In genomic region chr6:126645644-126646358, GRCm38 (mm10) we compare ENCODE assay signal across 8 mouse cellular contexts. TPM values are rescaled to one million over a fixed set of nuclear protein-coding genes. Genes with fewer than 3 reads are reported as not detected.
A peak's percentile ranks its signal among the peaks of the same experiment; 100 is the strongest.
DNase-seq lines count a peak whose midpoint lies in the region; ATAC-seq and TF ChIP-seq lines count a peak whose summit lies in the region.
"Had no signal": no experiment of that assay in that cellular context is flagged by ENCODE, and none has a peak within 500 bp of the region (broad histone marks: within the 10 kb centered on the region; RNA-seq: fewer than 3 reads in every experiment).

No protein-coding gene starts in this region.

- peak; percentile 49 for DNase-seq in ES-E14 (ENCODE audit: low read depth, low spot score)
- peak; percentile 83 for DNase-seq in embryonic facial prominence, embryonic 11.5 days (ENCODE audit: low spot score)
- DNase-seq in limb, embryonic 11.5 days (ENCODE audit: low spot score), result peak; percentile 80
- DNase-seq in retina, postnatal 1 day, result peak; percentile 77
- DNase-seq in spleen, postnatal 10 days (ENCODE audit: low spot score in 2 of 2), result no peak

- peak overlapping the region; percentile 97 for H3K4me2 ChIP-seq in embryonic facial prominence, embryonic 11.5 days (ENCODE audit: low read depth, low read length)
- H3K4me2 ChIP-seq in hindbrain, embryonic 13.5 days, result peak overlapping the region; percentile 98
- H3K4me2 ChIP-seq in limb, embryonic 11.5 days (ENCODE audit: low read depth, severe bottlenecking), result peak overlapping the region; percentile 97

- ATAC-seq in embryonic facial prominence, embryonic 11.5 days (replicated peaks; ENCODE audit: insufficient number of reproducible peaks, low FRiP score, low TSS enrichment, low read depth), result peak; percentile 86
- ATAC-seq in hindbrain, embryonic 13.5 days (ENCODE audit: low FRiP score), result peak; percentile 90
- peak; percentile 84 for ATAC-seq in limb, embryonic 11.5 days (ENCODE audit: insufficient number of reproducible peaks, low FRiP score, low TSS enrichment, low read depth)

- H3K4me3 ChIP-seq in E14TG2a.4 (replicated peaks; ENCODE audit: low read length), result peak overlapping the region; percentile 73
- H3K4me3 ChIP-seq in ES-E14 (ENCODE audit: insufficient read depth in 1 of 2, low read depth in 1 of 2, low read length in 2 of 2, poor library complexity in 1 of 2, severe bottlenecking in 1 of 2), result peak overlapping the region; percentile 58
- peak overlapping the region; percentile 42 for H3K4me3 ChIP-seq in embryonic facial prominence, embryonic 11.5 days (ENCODE audit: low read depth, low read length)
- peak overlapping the region; percentile 60 for H3K4me3 ChIP-seq in hindbrain, embryonic 13.5 days
- peak overlapping the region; percentile 46 for H3K4me3 ChIP-seq in limb, embryonic 11.5 days (ENCODE audit: low read depth, low read length)
- H3K4me3 ChIP-seq: erythroblast, embryonic 14.5 days had no signal

- 2% methylated on average over 27 of the region's 27 CpGs for WGBS in embryonic facial prominence, embryonic 11.5 days
- WGBS in hindbrain, embryonic 13.5 days, result under 1% methylated on average over 27 of the region's 27 CpGs
- under 1% methylated on average over 27 of the region's 27 CpGs for WGBS in limb, embryonic 11.5 days

- no peak overlapping the region for H3K27ac ChIP-seq in ES-E14 (ENCODE audit: insufficient read depth, low read depth, low read length, poor library complexity, severe bottlenecking)
- no peak overlapping the region for H3K27ac ChIP-seq in embryonic facial prominence, embryonic 11.5 days (replicated peaks; ENCODE audit: low read depth, low read length)
- 0 out of 2 replicates have a peak overlapping the region, but pooled peaks have one; percentile 69 for H3K27ac ChIP-seq in hindbrain, embryonic 13.5 days
- no peak overlapping the region for H3K27ac ChIP-seq in limb, embryonic 11.5 days (replicated peaks; ENCODE audit: low read depth, low read length)

- H3K4me1 ChIP-seq in E14TG2a.4 (replicated peaks; ENCODE audit: low read depth, low read length) (peaks cover 43% of the 10 kb centered on the region), ES-E14 (ENCODE audit: control insufficient read depth in 2 of 2, insufficient read depth in 2 of 2, low read length in 2 of 2, poor library complexity in 1 of 2) (peaks cover 0 to 5% of the 10 kb centered on the region in 2 experiments; a peak in 1 of 4 replicates)
- H3K4me1 ChIP-seq in embryonic facial prominence, embryonic 11.5 days (ENCODE audit: control insufficient read depth, insufficient read depth, low read length), result peaks cover 6% of the 10 kb centered on the region
- peaks cover 44% of the 10 kb centered on the region for H3K4me1 ChIP-seq in hindbrain, embryonic 13.5 days (replicated peaks)
- H3K4me1 ChIP-seq in limb, embryonic 11.5 days (ENCODE audit: control insufficient read depth, insufficient read depth, low read length), result peaks cover 10% of the 10 kb centered on the region; the same call in 1 of the 2 replicates

- H3K27me3 ChIP-seq in E14TG2a.4 (ENCODE audit: insufficient read depth, low read length), result peaks cover 92% of the 10 kb centered on the region
- H3K27me3 ChIP-seq in embryonic facial prominence, embryonic 11.5 days (ENCODE audit: control insufficient read depth, insufficient read depth, low read length), result peaks cover 44% of the 10 kb centered on the region
- H3K27me3 ChIP-seq in hindbrain, embryonic 13.5 days, result peaks cover 49% of the 10 kb centered on the region
- peaks cover 44% of the 10 kb centered on the region for H3K27me3 ChIP-seq in limb, embryonic 11.5 days (ENCODE audit: control insufficient read depth, insufficient read depth, low read length)

- TF ChIP-seq CTCF in E14TG2a.4 (conservative IDR thresholded peaks at IDR 0.05; ENCODE audit: low read length), result no peak

- no peaks in the 10 kb centered on the region for H3K9me3 ChIP-seq in E14TG2a.4 (ENCODE audit: low read length)
- no peaks in the 10 kb centered on the region for H3K9me3 ChIP-seq in ES-E14 (ENCODE audit: control insufficient read depth, insufficient read depth, low read depth, low read length)
- H3K9me3 ChIP-seq in embryonic facial prominence, embryonic 11.5 days (replicated peaks; ENCODE audit: control insufficient read depth, low read length), result no peaks in the 10 kb centered on the region
- no peaks in the 10 kb centered on the region for H3K9me3 ChIP-seq in hindbrain, embryonic 13.5 days
- no peaks in the 10 kb centered on the region for H3K9me3 ChIP-seq in limb, embryonic 11.5 days (ENCODE audit: control insufficient read depth, low read length)

- no peak overlapping the region for H3K9ac ChIP-seq in ES-E14 (ENCODE audit: insufficient read depth, low read depth, low read length, poor library complexity, severe bottlenecking)
- H3K9ac ChIP-seq in embryonic facial prominence, embryonic 11.5 days (replicated peaks; ENCODE audit: low read length), result no peak overlapping the region
- peak overlapping the region; percentile 75 for H3K9ac ChIP-seq in hindbrain, embryonic 13.5 days
- H3K9ac ChIP-seq in limb, embryonic 11.5 days (ENCODE audit: low read length), result no peak overlapping the region

- H3K36me3 ChIP-seq in E14TG2a.4 (ENCODE audit: insufficient read depth, low read length) (no peaks in the 10 kb centered on the region), ES-E14 (ENCODE audit: control insufficient read depth, insufficient read depth, low read length, poor library complexity, severe bottlenecking) (no peaks in the 10 kb centered on the region)
- no peaks in the 10 kb centered on the region for H3K36me3 ChIP-seq in embryonic facial prominence, embryonic 11.5 days (replicated peaks; ENCODE audit: control insufficient read depth, insufficient read depth, low read depth, low read length)
- H3K36me3 ChIP-seq in hindbrain, embryonic 13.5 days, result no peaks in the 10 kb centered on the region
- no peaks in the 10 kb centered on the region for H3K36me3 ChIP-seq in limb, embryonic 11.5 days (ENCODE audit: control insufficient read depth, insufficient read depth, low read length)

- in situ Hi-C loops in ES-E14 (cut with MboI; ENCODE audit: low sequenced_read_pairs in 2 of 2, unreplicated experiment in 2 of 2), result loop anchor here in 1 of 2 experiments (25.0 kb wide), 1 partner anchor 516 kb away; the partner anchor contains the start of gene Ccnd2

TF ChIP-seq in ES-E14, 5 proteins besides CTCF, POLR2A, EP300 and RAD21:
- no peak for TF ChIP-seq ZNF384 (IDR thresholded peaks at IDR 0.05; ENCODE audit: low read depth, low read length)
- no peak for TF ChIP-seq HCFC1 (IDR thresholded peaks at IDR 0.05; ENCODE audit: borderline replicate concordance, insufficient read depth, low read length)
- TF ChIP-seq MAFK (IDR thresholded peaks at IDR 0.05; ENCODE audit: insufficient read depth, low read depth, low read length), result no peak
- TF ChIP-seq CHD2 (IDR thresholded peaks at IDR 0.05; ENCODE audit: low read depth, low read length), result no peak
- no peak for TF ChIP-seq ZC3H11A (IDR thresholded peaks at IDR 0.05; ENCODE audit: borderline replicate concordance, low read depth, low read length)

RNA-seq across cellular contexts. Expression of gene Kcna1, which starts 0.4 kb away (rescaled TPM):
- 0.18 and 0.21 TPM in 2 replicates for total RNA-seq in ES-E14 (2012; rRNA removed)
- 0.40 and 0.52 TPM in 2 replicates for polyA plus RNA-seq in embryonic facial prominence, embryonic 11.5 days (2014; fragmentation: Nextera tagmentation; extraction: Ambion mirVana)
- 2.9 and 3.2 TPM in 2 replicates for polyA plus RNA-seq in hindbrain, embryonic 13.5 days (2015; fragmentation: Nextera tagmentation; extraction: Ambion mirVana)
- polyA plus RNA-seq in limb, embryonic 11.5 days (2014; fragmentation: Nextera tagmentation; extraction: Ambion mirVana), result 0.23 and 0.38 TPM in 2 replicates
- polyA plus RNA-seq: erythroblast, embryonic 14.5 days had no signal

Comparison
In these comparisons a context has a peak if more than half of its experiments do, and no peak if none do; other contexts are left out.
1. DNase-seq: peak in ES-E14 (single experiment), embryonic facial prominence, embryonic 11.5 days (single experiment), limb, embryonic 11.5 days (single experiment) and retina, postnatal 1 day (single experiment); none in spleen, postnatal 10 days (0 of 2).
2. Peak in every context shown above with its lines, with median percentiles within 50 percentile points of each other: H3K4me3 ChIP-seq, ATAC-seq and H3K4me2 ChIP-seq.